Mouse (Mus musculus): ENCODE data around the gene 9130023H24Rik.
A peak's percentile ranks its signal among the peaks of the same experiment; 100 is the strongest.

Gene 9130023H24Rik

DNA sequence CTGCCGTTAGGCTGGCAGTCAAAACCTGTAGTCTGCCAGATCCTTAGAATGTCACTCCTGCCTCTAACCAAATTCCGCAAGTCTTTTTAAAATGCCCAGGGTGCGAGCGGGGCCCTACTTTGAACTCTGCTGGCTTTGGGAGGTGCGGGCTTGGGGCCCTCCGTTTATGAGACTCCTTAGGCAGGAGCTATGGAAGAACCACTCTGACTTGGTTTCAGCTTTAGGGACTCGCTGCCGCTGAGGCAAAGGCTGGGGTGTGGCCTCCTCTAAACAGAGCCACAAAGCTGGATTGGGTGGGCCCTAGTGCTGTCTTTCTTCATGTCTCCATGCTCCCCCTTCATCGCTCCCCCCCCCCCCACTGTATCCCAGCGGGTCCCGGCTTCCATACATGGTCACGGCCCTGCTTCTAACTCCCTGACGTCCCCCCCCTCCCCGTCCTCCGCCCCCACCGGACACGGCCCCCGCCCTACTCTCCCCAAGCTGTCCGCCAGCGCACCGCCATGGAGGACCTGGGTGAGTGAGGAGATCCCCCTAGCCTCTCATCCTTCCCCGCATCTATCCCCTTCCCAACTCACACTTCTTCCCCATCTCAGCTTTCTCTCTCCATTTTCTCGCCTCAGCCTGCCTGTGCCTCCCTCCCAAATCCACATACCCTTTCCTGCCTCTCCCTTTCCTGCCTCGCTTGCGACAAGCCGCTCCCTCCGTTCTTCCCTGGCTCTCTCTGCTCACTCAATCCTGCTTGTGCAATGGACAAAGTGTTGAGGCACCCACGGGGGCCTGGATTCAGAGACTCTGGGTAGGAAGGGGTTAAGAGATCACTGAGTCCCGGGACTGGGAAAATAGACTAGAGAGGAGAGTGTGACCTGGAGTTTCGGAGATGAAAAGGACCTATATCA, 8.9 kb upstream of the 9130023H24Rik start, which contains the start of gene Tgfb1i1:
Tgfb1i1 (plus strand) TSS at position 317 of the 896 bp plus-strand sequence.
- DNase-seq, result peak; percentile 49

DNA sequence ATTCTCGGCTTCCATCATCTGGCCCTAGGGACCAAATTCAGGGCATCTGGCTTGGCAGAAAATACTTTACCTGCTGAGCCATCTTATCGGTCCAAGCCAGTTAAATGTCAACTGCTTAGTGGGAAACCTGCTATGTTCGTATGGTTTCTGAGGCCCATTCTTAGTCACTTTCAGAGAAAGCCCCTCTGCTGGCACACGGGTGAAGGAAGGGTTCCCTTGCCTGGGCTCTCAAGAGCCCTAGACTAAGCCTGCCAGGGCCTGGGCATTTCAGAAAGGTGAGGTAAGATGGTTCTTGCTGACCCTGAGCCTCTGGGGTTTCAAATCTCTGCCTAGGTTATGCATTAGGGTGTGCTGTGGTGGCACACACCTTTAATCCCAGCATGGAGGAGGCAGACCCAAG, 7.7 kb upstream of the 9130023H24Rik start:
- no peak for DNase-seq

- no peak for DNase-seq
Measured at GRCm38 (mm10) chr7:128244410-128245025, 6.7 kb upstream of the 9130023H24Rik start.

DNA sequence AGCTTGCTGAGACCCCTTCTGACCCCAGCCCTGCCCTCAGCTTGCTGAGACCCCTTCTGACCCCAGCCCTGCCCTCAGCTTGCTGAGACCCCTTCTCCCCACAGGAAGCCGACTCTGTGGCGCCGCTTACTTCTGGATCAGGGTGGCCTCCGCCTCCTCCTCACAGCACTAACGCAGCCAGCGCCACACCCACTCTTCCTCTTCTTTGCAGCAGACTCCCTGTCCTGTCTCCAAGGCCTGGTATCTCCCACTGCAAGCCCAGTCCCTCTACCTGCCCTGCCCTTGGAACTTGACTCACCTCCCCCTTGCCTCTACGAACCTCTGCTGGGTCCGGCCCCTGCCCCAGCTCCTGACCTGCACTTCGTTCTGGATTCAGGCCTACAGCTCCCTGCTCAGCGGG, 6.1 kb upstream of the 9130023H24Rik start:
- no peak for DNase-seq

GRCm38 (mm10) chr7:128242331-128242730, 4.5 kb upstream of the 9130023H24Rik start:
- DNase-seq, result no peak

- no peak for DNase-seq
Measured at GRCm38 (mm10) chr7:128240131-128240784, 2.4 kb upstream of the 9130023H24Rik start.

DNA sequence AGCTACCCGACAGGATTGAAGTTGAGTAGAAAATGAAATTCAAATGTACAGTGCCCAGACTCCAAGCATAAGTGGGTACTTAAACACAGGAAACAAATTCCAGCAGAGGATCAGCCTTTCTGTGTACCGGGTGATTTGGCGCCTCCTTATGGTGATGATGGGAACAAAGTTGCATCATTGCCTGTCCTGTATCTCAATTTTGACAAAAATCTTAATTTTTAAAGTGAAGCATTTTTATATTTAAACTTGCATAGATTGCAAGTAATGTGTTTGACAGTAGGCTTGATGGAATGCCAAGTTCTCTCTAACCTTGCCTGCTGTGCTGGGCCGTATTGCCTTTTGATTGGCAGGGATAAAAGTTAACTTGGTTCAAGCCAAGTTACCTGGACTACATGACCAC, 1.2 kb upstream of the 9130023H24Rik start:
- no peak for DNase-seq

- no peak for DNase-seq
Measured at GRCm38 (mm10) chr7:128237593-128237926, 271 bp downstream of the 9130023H24Rik start.

- DNase-seq, result peak; percentile 77
Measured at GRCm38 (mm10) chr7:128236856-128237592, 807 bp downstream of the 9130023H24Rik start, which contains the start of gene Armc5. TSS of gene Armc5 (plus strand) at chr7:128237342.

GRCm38 (mm10) chr7:128236426-128236825, 1.4 kb downstream of the 9130023H24Rik start:
- no peak for DNase-seq

- DNase-seq, result no peak
Measured at GRCm38 (mm10) chr7:128235481-128235880, 2.4 kb downstream of the 9130023H24Rik start.

DNA sequence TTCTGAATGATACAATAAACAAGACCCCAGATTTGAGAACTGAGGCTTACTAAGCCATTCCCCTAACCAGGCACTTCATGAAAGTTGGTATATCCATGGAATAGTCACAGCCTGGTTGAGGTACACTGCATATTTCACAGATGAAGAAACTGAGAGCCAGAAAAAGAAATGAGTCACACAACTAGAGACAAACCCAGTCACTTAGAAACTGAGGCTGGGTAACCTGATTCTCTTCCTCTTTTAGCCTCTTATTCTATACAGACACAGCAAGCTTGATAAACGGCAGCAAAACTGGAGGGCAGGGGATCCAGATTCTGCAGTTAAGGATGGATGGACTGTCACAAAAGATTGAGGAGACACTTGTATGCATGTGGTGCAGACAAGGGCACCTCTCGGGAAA, 3.0 kb downstream of the 9130023H24Rik start:
- no peak for DNase-seq

DNA sequence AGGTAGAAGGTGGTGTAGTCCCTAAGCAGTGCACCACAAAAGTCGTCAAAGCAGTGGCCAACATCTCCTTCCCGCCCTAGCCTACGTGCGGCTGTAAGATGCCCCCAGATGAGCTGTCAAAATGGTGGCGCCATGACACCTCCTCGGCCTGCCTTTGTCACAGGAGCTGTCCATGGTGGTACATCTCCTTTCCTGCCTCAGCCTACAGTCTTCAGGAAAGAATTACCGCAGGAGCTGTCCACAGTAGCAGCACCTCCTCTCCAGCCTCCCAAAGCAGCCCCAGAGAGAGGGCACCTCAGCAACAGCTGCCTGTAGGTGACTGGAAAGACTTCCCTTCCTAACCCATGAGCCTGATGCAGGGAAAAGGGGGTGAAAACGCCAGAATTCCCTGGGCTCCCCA, 6.1 kb downstream of the 9130023H24Rik start:
- no peak for DNase-seq

DNA sequence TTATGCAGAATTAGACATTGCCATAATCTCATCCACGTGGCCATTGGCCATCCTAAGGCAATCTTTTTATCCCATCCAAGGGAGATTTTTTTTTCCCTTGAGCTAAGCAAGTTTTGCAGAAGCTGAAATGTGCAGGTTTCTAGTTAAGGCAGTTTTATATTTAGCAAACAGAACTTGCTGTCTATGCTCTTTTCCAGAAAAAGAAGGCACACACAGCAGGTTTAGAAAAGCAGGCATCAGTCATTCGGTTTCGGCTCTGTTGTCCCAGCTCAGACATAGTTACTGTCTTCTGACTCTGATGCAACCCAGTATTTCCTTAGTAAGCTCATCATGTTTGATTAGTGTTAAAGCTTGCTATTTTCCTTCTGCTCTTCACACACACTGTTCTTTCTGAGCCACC, 16.9 kb downstream of the 9130023H24Rik start:
- peak; percentile 72 for DNase-seq

- no peak for DNase-seq
Measured at GRCm38 (mm10) chr7:128219952-128220351, 17.9 kb downstream of the 9130023H24Rik start.

- DNase-seq, result no peak
Measured at GRCm38 (mm10) chr7:128209826-128210225, 28.0 kb downstream of the 9130023H24Rik start.

DNA sequence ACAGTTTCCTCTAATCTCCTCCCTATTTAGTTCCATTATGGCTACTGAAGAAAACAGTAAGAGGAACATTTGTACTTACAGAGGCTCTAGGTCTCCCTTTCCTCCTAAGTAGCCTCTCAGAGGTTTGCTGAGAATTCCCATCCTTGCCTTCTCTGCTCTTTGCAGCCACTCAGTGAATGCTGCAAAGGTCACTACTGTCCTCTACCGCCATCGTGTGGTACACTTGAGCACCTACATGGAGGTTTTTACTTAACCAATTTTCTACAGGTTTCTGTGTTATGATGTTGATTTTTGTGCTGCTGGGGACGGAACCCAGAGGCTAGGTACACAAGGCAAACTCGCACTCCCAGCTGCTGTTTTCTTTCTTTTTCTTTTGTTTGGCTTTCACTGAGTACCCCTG, 29.6 kb downstream of the 9130023H24Rik start:
- peak; percentile 41 for DNase-seq

DNA sequence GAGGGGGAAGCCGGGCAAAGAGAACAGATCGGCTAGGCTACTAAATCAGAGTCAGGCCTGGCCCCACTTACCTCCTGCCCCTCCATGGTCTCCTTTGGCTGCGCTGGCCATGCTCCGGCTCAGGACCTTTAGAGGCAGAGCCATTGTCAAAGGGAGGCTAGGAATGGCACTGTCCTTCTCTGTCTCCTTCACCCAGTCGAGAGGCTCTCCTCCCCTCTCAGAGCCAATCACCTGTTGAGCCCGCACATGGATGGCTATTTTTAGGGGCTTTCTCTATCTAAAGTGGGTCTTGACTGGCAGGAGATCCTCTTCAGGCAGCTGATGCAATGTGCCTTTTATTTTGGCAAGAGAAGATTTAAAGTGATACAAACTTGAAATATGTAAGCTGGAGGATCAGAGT, 31.7 kb downstream of the 9130023H24Rik start, which contains the start of gene Cox6a2:
Cox6a2 (minus strand) TSS at position 236 of the 400 bp plus-strand sequence.
- DNase-seq, result no peak

DNA sequence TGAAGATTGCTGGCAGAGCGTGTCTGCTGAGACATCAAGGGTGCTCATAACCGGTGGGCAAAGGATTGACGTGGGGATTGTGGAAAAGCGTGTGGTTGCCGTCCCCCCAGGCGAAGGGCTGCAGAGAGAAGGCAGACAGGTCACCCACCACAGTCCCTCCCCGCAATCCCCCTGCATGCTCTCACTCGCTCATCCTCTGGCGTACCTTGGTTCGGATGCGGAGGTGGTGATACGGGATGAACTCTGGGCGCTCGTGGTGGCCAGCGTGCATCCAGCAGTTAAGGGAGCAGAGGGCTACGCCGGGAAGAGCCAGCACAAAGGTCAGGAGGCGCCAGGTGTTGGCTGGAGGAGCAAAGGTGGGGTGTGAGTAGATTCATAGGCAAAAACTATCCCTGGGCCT, 32.1 kb downstream of the 9130023H24Rik start:
- no peak for DNase-seq

DNA sequence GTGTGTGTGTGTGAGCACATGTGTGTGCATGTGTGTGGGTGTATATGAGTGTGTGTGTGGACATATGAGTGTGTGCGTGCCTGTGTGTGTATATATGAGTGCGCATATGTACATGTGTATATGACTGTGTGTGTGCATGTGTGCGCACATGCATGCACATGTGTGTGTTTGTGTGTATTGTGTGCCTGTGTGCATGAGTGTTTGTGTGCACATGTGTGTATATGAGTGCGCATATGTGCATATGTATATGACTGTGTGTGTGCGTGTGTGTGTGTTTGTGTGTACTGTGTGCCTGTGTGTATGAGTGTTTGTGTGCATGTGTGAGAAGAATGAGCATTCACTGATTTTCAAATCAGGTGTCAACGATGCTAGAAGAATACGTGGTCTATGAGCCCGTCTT, 33.7 kb downstream of the 9130023H24Rik start:
- no peak for DNase-seq

- DNase-seq, result no peak
Measured at GRCm38 (mm10) chr7:128203071-128203470, 34.8 kb downstream of the 9130023H24Rik start.

- DNase-seq, result no peak
Measured at GRCm38 (mm10) chr7:128201607-128202006, 36.2 kb downstream of the 9130023H24Rik start.

Data from layer of hippocampus, adult 9-11 months (tissue).